Mouse (Mus musculus) midbrain, embryonic 16.5 days (tissue): Measurements from ENCODE around the gene Sh3yl1. TPM values are rescaled to one million over a fixed set of nuclear protein-coding genes. Genes with fewer than 3 reads are reported as not detected.

Experiments
- ATAC-seq: fragments of 200-750 bp; cut with Nextera tagmentation; 2 replicates; pipeline ENCODE4 v1.8.0; 2017; ENCODE audit warnings: moderate TSS enrichment
- H3K27ac ChIP-seq: fragments of 300-500 bp; sonication (generic); 2 replicates; pipeline ENCODE4 v1.5.1; 2014; ENCODE audit warnings: mild to moderate bottlenecking, low read length, mixed read lengths
- H3K27me3 ChIP-seq: fragments of 300-500 bp; sonication (generic); 2 replicates; pipeline ENCODE4 v1.6.1; 2014; ENCODE audit warnings: low read depth, low read length, mixed read lengths; ENCODE audit not compliant: control insufficient read depth, insufficient read depth
- H3K36me3 ChIP-seq: fragments of 300-500 bp; sonication (generic); 2 replicates; pipeline ENCODE4 v1.6.1; 2014; ENCODE audit warnings: mild to moderate bottlenecking, low read length, moderate library complexity, mixed read lengths; ENCODE audit not compliant: control insufficient read depth, insufficient read depth
- H3K4me1 ChIP-seq: fragments of 300-500 bp; sonication (generic); 2 replicates; pipeline ENCODE4 v1.6.1; 2014; ENCODE audit warnings: mild to moderate bottlenecking, low read length, mixed read lengths; ENCODE audit not compliant: control insufficient read depth, insufficient read depth
- H3K4me2 ChIP-seq: fragments of 300-500 bp; sonication (generic); 2 replicates; pipeline ENCODE4 v1.6.1; 2014; ENCODE audit warnings: mild to moderate bottlenecking, low read length, mixed read lengths
- H3K4me3 ChIP-seq: fragments of 300-500 bp; sonication (generic); 2 replicates; pipeline ENCODE4 v1.5.1; 2014; ENCODE audit warnings: low read depth, mild to moderate bottlenecking, low read length, moderate library complexity, mixed read lengths
- H3K9ac ChIP-seq: fragments of 300-500 bp; sonication (generic); 2 replicates; pipeline ENCODE4 v1.6.1; 2014; ENCODE audit warnings: low read depth, low read length, mixed read lengths
- H3K9me3 ChIP-seq: fragments of 300-500 bp; sonication (generic); replicated peaks from 2 replicates; pipeline ENCODE4 v1.6.1; 2014; ENCODE audit warnings: mild to moderate bottlenecking, low read length, mixed read lengths; ENCODE audit not compliant: control insufficient read depth, poor library complexity, severe bottlenecking
- whole genome bisulfite sequencing: fragments of 180-500 bp; shearing (Covaris S2); extraction: QIAGEN DNeasy Blood & Tissue Kit; methylation state at CpG from one replicate; pipeline ENCODE4 v1.1.7; 2014; 5-methylcytosine and 5-hydroxymethylcytosine counted together
- polyA plus RNA-seq: library from polyadenylated mRNA; unstranded; fragments of >200 nt; fragmentation: Nextera tagmentation; extraction: Ambion mirVana; gene quantifications from 2 replicates; pipeline ENCODE4 v1.2.1, GENCODE M21; 2015

Sh3yl1 gene
- polyA plus RNA-seq, 1 experiment from 2014 or later, result 59.7 TPM

DNA sequence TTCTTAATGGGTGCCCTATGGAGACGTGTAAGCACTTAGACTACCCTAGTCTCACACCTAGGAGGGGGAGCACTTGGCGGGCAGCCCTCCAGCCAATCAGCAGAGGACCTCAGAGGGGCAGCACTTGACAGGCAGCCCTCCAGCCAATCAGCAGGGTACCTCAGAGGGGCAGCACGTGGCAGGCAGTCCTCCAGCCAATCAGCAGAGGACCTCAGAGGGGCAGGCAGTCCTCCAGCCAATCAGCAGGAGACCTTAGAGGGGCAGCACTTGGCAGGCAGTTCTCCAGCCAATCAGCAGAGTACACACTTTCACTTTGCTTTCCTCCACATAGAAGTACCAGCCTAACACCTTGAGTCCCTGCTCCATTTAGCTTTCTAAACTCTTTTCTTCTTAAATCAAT is 10.9 kb downstream of the Sh3yl1 start:
- 94% methylated on average over 3 of the region's 3 CpGs for WGBS
- H3K27me3 ChIP-seq, result no peaks in the 10 kb centered on the region
- no peak overlapping the region for H3K4me3 ChIP-seq
- H3K4me1 ChIP-seq, result no peaks in the 10 kb centered on the region
- no peaks in the 10 kb centered on the region for H3K9me3 ChIP-seq
- no peak overlapping the region for H3K27ac ChIP-seq
- peaks cover 9% of the 10 kb centered on the region for H3K36me3 ChIP-seq
- H3K4me2 ChIP-seq, result no peak overlapping the region
- no peak for ATAC-seq
- no peak overlapping the region for H3K9ac ChIP-seq

DNA sequence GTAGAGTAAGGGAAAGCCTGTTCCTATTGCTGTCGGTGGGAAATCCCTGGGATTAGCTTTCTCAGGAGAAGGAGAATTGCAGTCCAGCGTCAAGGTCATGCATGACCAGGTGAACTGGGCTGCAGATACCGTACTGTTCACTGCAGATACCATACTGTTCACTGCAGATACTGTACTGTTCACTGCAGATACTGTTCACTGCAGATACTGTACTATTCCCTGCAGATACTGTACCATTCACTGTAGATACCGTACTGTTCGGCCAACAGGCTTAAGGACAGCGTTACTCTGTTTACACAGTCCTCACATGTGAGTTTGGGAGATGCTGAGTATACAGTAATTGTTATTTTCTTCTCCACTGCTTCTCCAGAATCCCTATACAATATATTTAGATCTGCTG is 16.7 kb downstream of the Sh3yl1 start:
- WGBS, result 88% methylated on average over 6 of the region's 6 CpGs
- Histone ChIP-seq H3K36me3 (peaks cover 9% of the 10 kb centered on the region), H3K4me1 (no peaks in the 10 kb centered on the region), H3K4me3 (no peak overlapping the region), H3K27me3 (no peaks in the 10 kb centered on the region), H3K27ac (no peak overlapping the region), H3K9me3 (no peaks in the 10 kb centered on the region), H3K4me2 (no peak overlapping the region), H3K9ac (no peak overlapping the region)
- no peak for ATAC-seq

DNA sequence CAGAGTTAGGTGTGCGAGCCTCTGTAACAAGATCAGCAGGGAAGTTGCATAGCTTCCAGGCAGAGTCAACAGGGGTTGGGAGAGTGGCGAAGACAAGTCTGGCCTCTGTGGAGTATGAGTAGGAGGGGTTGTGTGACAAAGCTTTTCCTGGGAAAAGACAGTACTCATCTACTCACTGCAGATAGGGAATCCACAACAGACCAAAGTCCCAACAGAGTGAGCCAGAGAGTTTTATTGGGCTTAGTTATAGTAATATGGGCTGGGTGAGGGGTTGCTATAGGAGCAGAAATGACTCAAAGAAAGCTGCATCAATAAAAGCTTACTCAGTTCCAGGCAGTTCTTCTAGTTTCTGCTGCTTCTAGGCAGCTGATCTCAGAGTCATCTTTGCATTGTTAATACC is 21.8 kb downstream of the Sh3yl1 start:
- 86% methylated on average over 2 of the region's 2 CpGs for WGBS
- no peaks in the 10 kb centered on the region; the same call in 1 of the 2 replicates for H3K36me3 ChIP-seq
- H3K27me3 ChIP-seq, result no peaks in the 10 kb centered on the region
- ATAC-seq, result no peak
- H3K27ac ChIP-seq, result no peak overlapping the region
- H3K4me2 ChIP-seq, result no peak overlapping the region
- H3K9me3 ChIP-seq, result no peaks in the 10 kb centered on the region
- no peak overlapping the region for H3K9ac ChIP-seq
- H3K4me1 ChIP-seq, result no peaks in the 10 kb centered on the region
- H3K4me3 ChIP-seq, result no peak overlapping the region

GRCm38 (mm10) chr12:30936899-30937298 is 25.4 kb downstream of the Sh3yl1 start:
- Histone ChIP-seq H3K27ac (no peak overlapping the region), H3K4me2 (no peak overlapping the region), H3K4me1 (no peaks in the 10 kb centered on the region), H3K9ac (no peak overlapping the region), H3K27me3 (no peaks in the 10 kb centered on the region), H3K36me3 (peaks cover 15% of the 10 kb centered on the region), H3K9me3 (no peaks in the 10 kb centered on the region), H3K4me3 (no peak overlapping the region)
- ATAC-seq, result no peak
- WGBS, result 78% methylated on average over 2 of the region's 2 CpGs

DNA sequence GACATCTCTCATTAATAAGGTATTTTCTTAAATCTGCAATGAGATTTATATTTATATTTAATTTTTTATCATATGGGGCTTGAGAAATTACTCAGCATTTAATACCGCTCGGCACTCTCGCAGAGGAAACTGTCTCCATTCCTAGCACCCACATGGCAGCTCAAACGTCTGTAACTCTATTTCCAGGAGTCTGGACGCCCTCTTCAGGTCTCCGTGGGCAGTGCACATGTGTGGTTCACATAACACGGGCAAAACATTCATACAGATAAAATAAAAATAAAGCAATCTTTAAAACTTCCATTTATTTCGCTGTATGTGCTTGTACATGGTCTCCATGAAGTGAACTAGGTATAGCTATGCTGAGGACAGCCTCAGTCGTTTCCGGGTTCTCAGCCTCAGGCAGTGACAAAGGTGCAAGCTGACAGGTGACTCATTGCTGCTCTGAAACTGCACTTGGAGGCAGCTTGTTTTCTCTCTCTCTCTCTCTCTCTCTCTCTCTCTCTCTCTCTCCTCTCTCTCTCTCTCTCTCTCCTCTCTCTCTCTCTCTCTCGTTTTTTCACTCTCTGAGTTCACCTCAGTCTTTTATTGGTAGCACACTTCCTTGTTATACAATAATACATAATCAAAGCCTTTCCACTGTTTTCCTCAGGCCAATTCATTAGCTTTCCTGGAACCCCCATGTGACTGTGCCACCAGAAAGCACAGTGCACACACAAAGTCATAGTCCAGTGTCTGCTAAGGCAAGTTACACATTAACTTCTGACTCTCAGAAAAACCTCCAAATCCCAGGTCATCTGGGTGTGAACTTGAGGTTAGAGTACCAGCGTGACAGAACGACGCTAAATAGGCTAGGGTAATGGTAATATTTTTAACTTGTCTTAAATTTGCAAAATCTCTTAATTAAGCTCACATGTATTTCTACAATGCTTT is 31.9 kb downstream of the Sh3yl1 start:
- H3K9ac ChIP-seq, result no peak overlapping the region
- peaks cover 29% of the 10 kb centered on the region for H3K36me3 ChIP-seq
- H3K27me3 ChIP-seq, result no peaks in the 10 kb centered on the region
- H3K4me3 ChIP-seq, result no peak overlapping the region
- H3K4me1 ChIP-seq, result no peaks in the 10 kb centered on the region
- H3K9me3 ChIP-seq, result no peaks in the 10 kb centered on the region
- no peak for ATAC-seq
- WGBS, result 91% methylated on average over 14 of the region's 14 CpGs
- no peak overlapping the region for H3K4me2 ChIP-seq
- no peak overlapping the region for H3K27ac ChIP-seq

GRCm38 (mm10) chr12:30944197-30944596 is 32.7 kb downstream of the Sh3yl1 start:
- H3K9ac ChIP-seq, result no peak overlapping the region
- no peaks in the 10 kb centered on the region for H3K4me1 ChIP-seq
- 63% methylated on average over 3 of the region's 3 CpGs for WGBS
- ATAC-seq, result no peak
- H3K27me3 ChIP-seq, result no peaks in the 10 kb centered on the region
- H3K9me3 ChIP-seq, result no peaks in the 10 kb centered on the region
- peaks cover 27% of the 10 kb centered on the region for H3K36me3 ChIP-seq
- no peak overlapping the region for H3K27ac ChIP-seq
- H3K4me3 ChIP-seq, result no peak overlapping the region
- no peak overlapping the region for H3K4me2 ChIP-seq

DNA sequence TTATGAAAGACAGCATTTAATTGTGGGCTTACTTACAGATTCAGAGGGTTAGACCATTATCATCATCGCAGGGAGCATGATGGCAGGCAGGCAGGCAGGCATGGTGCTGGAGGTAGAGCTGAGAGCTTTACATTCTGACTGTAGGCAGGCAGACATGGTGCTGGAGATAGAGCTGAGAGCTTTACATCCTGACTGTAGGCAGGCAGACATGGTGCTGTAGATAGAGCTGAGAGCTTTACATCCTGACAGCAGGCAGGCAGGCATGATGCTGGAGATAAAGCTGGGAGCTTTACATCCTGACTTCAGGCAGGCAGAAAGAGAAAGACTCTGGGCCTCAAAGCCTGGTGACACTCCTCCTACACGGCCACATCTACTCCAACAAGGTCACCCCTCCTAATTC is 59.2 kb downstream of the Sh3yl1 start:
- H3K4me3 ChIP-seq, result no peak overlapping the region
- no peak overlapping the region for H3K4me2 ChIP-seq
- no peaks in the 10 kb centered on the region for H3K4me1 ChIP-seq
- H3K27ac ChIP-seq, result no peak overlapping the region
- 88% methylated on average over 2 of the region's 2 CpGs for WGBS
- H3K27me3 ChIP-seq, result no peaks in the 10 kb centered on the region
- ATAC-seq, result no peak
- no peaks in the 10 kb centered on the region for H3K36me3 ChIP-seq
- no peaks in the 10 kb centered on the region for H3K9me3 ChIP-seq
- H3K9ac ChIP-seq, result no peak overlapping the region

DNA sequence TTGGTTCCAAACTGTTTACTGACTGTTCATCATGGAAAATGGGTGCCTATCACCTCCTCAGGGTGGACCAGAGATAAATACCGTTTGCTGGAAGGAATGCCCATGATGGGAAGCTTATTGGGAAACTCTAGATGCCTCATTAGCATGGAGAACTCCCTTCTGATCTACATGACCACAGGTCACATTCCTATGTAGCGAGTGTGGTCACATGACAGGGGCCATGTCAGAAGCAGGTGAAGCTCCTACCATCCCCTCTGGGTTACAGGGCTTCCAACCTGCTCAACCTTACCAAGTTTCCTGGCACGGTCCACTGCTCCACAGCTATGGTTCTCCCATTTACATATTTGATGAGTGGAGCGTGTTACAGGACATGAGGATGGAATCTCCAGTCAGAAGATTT is 92.3 kb downstream of the Sh3yl1 start:
- Histone ChIP-seq H3K4me3 (no peak overlapping the region), H3K9me3 (no peaks in the 10 kb centered on the region), H3K4me2 (no peak overlapping the region), H3K27me3 (no peaks in the 10 kb centered on the region), H3K27ac (no peak overlapping the region), H3K9ac (no peak overlapping the region), H3K36me3 (no peaks in the 10 kb centered on the region), H3K4me1 (no peaks in the 10 kb centered on the region)
- ATAC-seq, result no peak
- 86% methylated on average over 4 of the region's 4 CpGs for WGBS

- Histone ChIP-seq H3K4me1 (no peaks in the 10 kb centered on the region), H3K27me3 (no peaks in the 10 kb centered on the region), H3K4me2 (no peak overlapping the region), H3K27ac (no peak overlapping the region), H3K9me3 (no peaks in the 10 kb centered on the region), H3K36me3 (no peaks in the 10 kb centered on the region), H3K4me3 (no peak overlapping the region), H3K9ac (no peak overlapping the region)
- WGBS, result 21% methylated on average over 3 of the region's 3 CpGs
- ATAC-seq, result no peak
Measured at GRCm38 (mm10) chr12:31005010-31005409, 93.5 kb downstream of the Sh3yl1 start.
